Mouse (Mus musculus): ENCODE results near the gene Gm20909.
"Not testable (repeated sequence)": the region's sequence is repeated elsewhere in the genome, so short reads cannot be mapped to it uniquely, and the experiment has no call there.

Gm20909 gene

DNA sequence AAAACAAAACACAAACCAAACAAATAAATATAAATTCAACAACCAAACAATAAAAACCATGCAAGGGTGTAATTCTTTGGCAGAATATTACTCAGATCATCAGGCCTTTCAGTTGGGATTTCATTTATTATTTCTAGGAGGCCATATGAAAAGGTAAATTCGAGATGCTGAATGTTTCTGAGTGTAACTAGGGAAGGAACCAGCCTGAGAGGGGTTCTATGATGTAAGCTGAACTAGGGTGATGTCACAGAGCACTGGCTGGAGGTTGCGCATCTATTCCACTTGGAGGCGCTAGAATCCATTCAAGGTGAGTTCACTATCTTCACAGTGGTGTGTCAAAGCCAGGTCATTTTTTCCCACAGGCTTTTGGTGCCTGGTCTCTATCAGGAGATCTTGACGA, at the start of gene Gm20909:
Gm20909 (plus strand) TSS at position 301 of the 400 bp plus-strand sequence.
- DNase-seq (ENCODE audit: low spot score in 2 of 2) = not testable (repeated sequence)
